34 mouse cellular contexts compared by ENCODE assay signal in genomic region chr5:101539818-101540217, GRCm38 (mm10).
"Had no signal": no experiment of that assay in that cellular context is flagged by ENCODE, and none has a peak within 500 bp of the region (broad histone marks: within the 10 kb centered on the region; RNA-seq: fewer than 3 reads in every experiment).

No protein-coding gene starts in this region.

- H3K9ac ChIP-seq: heart, embryonic 12.5 days; heart, embryonic 13.5 days; heart, embryonic 15.5 days; hindbrain, embryonic 12.5 days; hindbrain, embryonic 13.5 days; hindbrain, embryonic 14.5 days; hindbrain, embryonic 15.5 days; intestine, embryonic 15.5 days; kidney, embryonic 15.5 days had no signal

- H3K36me3 ChIP-seq: heart, embryonic 12.5 days; heart, embryonic 13.5 days; heart, embryonic 15.5 days; hindbrain, embryonic 10.5 days; hindbrain, embryonic 12.5 days; hindbrain, embryonic 13.5 days; hindbrain, embryonic 15.5 days; intestine, embryonic 15.5 days; kidney, embryonic 15.5 days had no signal

- H3K27ac ChIP-seq: heart, embryonic 13.5 days; heart, embryonic 15.5 days; hindbrain, embryonic 12.5 days; hindbrain, embryonic 13.5 days; hindbrain, embryonic 14.5 days; hindbrain, embryonic 15.5 days; hindbrain, postnatal 0 days; intestine, embryonic 15.5 days; kidney, embryonic 15.5 days; kidney, postnatal 0 days; layer of hippocampus, adult 2 months; left cerebral cortex, adult 2 months had no signal

- H3K4me2 ChIP-seq: hindbrain, embryonic 13.5 days; hindbrain, embryonic 14.5 days; hindbrain, embryonic 15.5 days; intestine, embryonic 15.5 days had no signal

- H3K4me3 ChIP-seq: hindbrain, embryonic 12.5 days; hindbrain, embryonic 13.5 days; hindbrain, embryonic 15.5 days; intestine, embryonic 15.5 days; kidney, embryonic 15.5 days; layer of hippocampus, adult 2 months; left cerebral cortex, adult 2 months had no signal

- H3K4me1 ChIP-seq: intestine, embryonic 15.5 days had no signal

- ATAC-seq: hindbrain, embryonic 16.5 days; hindbrain, postnatal 0 days; inflammation-experienced regulatory T-cells, adult 6 months; intestine, embryonic 15.5 days; intestine, embryonic 16.5 days; intestine, postnatal 0 days had no signal

- H3K9me3 ChIP-seq: heart, embryonic 12.5 days; heart, embryonic 13.5 days; heart, embryonic 15.5 days; hindbrain, embryonic 10.5 days; hindbrain, embryonic 12.5 days; hindbrain, embryonic 13.5 days; hindbrain, embryonic 15.5 days; intestine, embryonic 15.5 days; kidney, embryonic 15.5 days had no signal

- DNase-seq: heart, postnatal 10 days; heart, postnatal 14 days; heart, postnatal 36 days; heart, postnatal 4 days; kidney, adult 11 months; kidney, adult 18-20 months; kidney, adult 2 months; kidney, adult 8-10 months; kidney, adult 9 months; kidney, postnatal 10 days; kidney, postnatal 14 days; kidney, postnatal 25 days; kidney, postnatal 36 days; kidney, postnatal 4 days; layer of hippocampus, adult 9-11 months; layer of hippocampus, postnatal 36 days had no signal
